In genomic region chr6:88759793-88760453, GRCm38 (mm10) we compare ENCODE assay signal across 7 mouse cellular contexts. TPM values are rescaled to one million over a fixed set of nuclear protein-coding genes. Genes with fewer than 3 reads are reported as not detected.
DNase-seq lines count a peak whose midpoint lies in the region; ATAC-seq and TF ChIP-seq lines count a peak whose summit lies in the region.

No protein-coding gene starts in this region.

- no peaks in the 10 kb centered on the region for H3K9me3 ChIP-seq in heart, embryonic 10.5 days
- no peaks in the 10 kb centered on the region for H3K9me3 ChIP-seq in kidney, postnatal 0 days (replicated peaks; ENCODE audit: low read length)
- H3K9me3 ChIP-seq in liver, embryonic 12.5 days (replicated peaks) = no peaks in the 10 kb centered on the region

- peaks cover 18% of the 10 kb centered on the region; the same call in 1 of the 2 replicates for H3K27me3 ChIP-seq in heart, embryonic 10.5 days (ENCODE audit: insufficient read depth, poor library complexity, severe bottlenecking)
- no peaks in the 10 kb centered on the region for H3K27me3 ChIP-seq in kidney, postnatal 0 days (ENCODE audit: insufficient read depth, low read length)
- H3K27me3 ChIP-seq in liver, embryonic 12.5 days (replicated peaks) = no peaks in the 10 kb centered on the region

- TF ChIP-seq POLR2A in embryonic fibroblast, embryonic 13.5 days (IDR thresholded peaks at IDR 0.05; ENCODE audit: low read depth, low read length) = no peak

- no peak overlapping the region for H3K9ac ChIP-seq in kidney, postnatal 0 days (ENCODE audit: low read depth, low read length)
- peak overlapping the region; percentile 71 for H3K9ac ChIP-seq in liver, embryonic 12.5 days

- peaks cover 30% of the 10 kb centered on the region for H3K4me1 ChIP-seq in embryonic fibroblast, embryonic 13.5 days (ENCODE audit: control insufficient read depth, insufficient read depth, low read length)
- H3K4me1 ChIP-seq in heart, embryonic 10.5 days = peaks cover 59% of the 10 kb centered on the region
- H3K4me1 ChIP-seq in kidney, postnatal 0 days (replicated peaks; ENCODE audit: insufficient read depth, low read length) = peaks cover 9% of the 10 kb centered on the region; the same call in 1 of the 2 replicates
- peaks cover 97% of the 10 kb centered on the region for H3K4me1 ChIP-seq in liver, embryonic 12.5 days

- no peaks in the 10 kb centered on the region for H3K36me3 ChIP-seq in heart, embryonic 10.5 days
- H3K36me3 ChIP-seq in kidney, postnatal 0 days (ENCODE audit: insufficient read depth, low read length) = no peaks in the 10 kb centered on the region
- H3K36me3 ChIP-seq in liver, embryonic 12.5 days = peaks cover 18% of the 10 kb centered on the region

- no peak for TF ChIP-seq CTCF in embryonic fibroblast, embryonic 13.5 days (IDR thresholded peaks at IDR 0.05; ENCODE audit: borderline replicate concordance, insufficient read depth, low read length)
- no peak for TF ChIP-seq CTCF in kidney, postnatal 0 days (IDR thresholded peaks at IDR 0.05; ENCODE audit: low read depth)

- H3K4me3 ChIP-seq in embryonic fibroblast, embryonic 13.5 days (ENCODE audit: insufficient read depth, low read length) = no peak overlapping the region
- H3K4me3 ChIP-seq in heart, embryonic 10.5 days = no peak overlapping the region
- H3K4me3 ChIP-seq in kidney, postnatal 0 days (replicated peaks; ENCODE audit: low read depth, low read length) = no peak overlapping the region
- peak overlapping the region; percentile 31 for H3K4me3 ChIP-seq in liver, embryonic 12.5 days

- WGBS in heart, embryonic 10.5 days = 50% methylated on average over 17 of the region's 17 CpGs
- WGBS in kidney, postnatal 0 days = 51% methylated on average over 17 of the region's 17 CpGs
- WGBS in liver, embryonic 12.5 days (ENCODE audit: insufficient replicate concordance) = 43% methylated on average over 17 of the region's 17 CpGs

- peak overlapping the region; percentile 12; the same call in 1 of the 2 replicates for H3K27ac ChIP-seq in embryonic fibroblast, embryonic 13.5 days (ENCODE audit: insufficient read depth, low read length)
- peak overlapping the region; percentile 24; the same call in 1 of the 2 replicates for H3K27ac ChIP-seq in heart, embryonic 10.5 days
- peak overlapping the region; percentile 47; the same call in 1 of the 2 replicates for H3K27ac ChIP-seq in kidney, postnatal 0 days
- peak overlapping the region; percentile 95 for H3K27ac ChIP-seq in liver, embryonic 12.5 days

- no peak overlapping the region for H3K4me2 ChIP-seq in kidney, postnatal 0 days (ENCODE audit: low read length)
- peak overlapping the region; percentile 72 for H3K4me2 ChIP-seq in liver, embryonic 12.5 days

- ATAC-seq in kidney, postnatal 0 days (replicated peaks; ENCODE audit: low FRiP score, low read depth) = no peak
- ATAC-seq in liver, embryonic 12.5 days = peak; percentile 86

- peak; percentile 73 for DNase-seq in c-Kit-negative CD71-positive TER-119-positive erythroid progenitor cells, embryonic 14.5 days (ENCODE audit: low read depth, low spot score)
- DNase-seq in heart, embryonic 10.5 days (ENCODE audit: low spot score) = no peak
- no peak for DNase-seq in kidney, postnatal 0 days (ENCODE audit: low spot score)
- DNase-seq in ovary, adult 18-20 months (ENCODE audit: low spot score) = peak; percentile 64
- DNase-seq in urinary bladder, postnatal 10 days (ENCODE audit: low spot score) = peak; percentile 59

RNA-seq across cellular contexts. Expression of gene Mgll, which starts 35.7 kb away (rescaled TPM):
- 16.0 and 19.9 TPM in 2 replicates for polyA plus RNA-seq in embryonic fibroblast, embryonic 13.5 days (2011; ENCODE audit: insufficient read length, low read depth, missing spikeins)
- polyA plus RNA-seq in heart, embryonic 10.5 days (2016; fragmentation: Nextera tagmentation; extraction: Ambion mirVana) = 5.4 and 6.4 TPM in 2 replicates
- polyA plus RNA-seq in kidney, postnatal 0 days (2015; fragmentation: Nextera tagmentation; extraction: Ambion mirVana) = 43.6 and 51.4 TPM in 2 replicates
- polyA plus RNA-seq in liver, embryonic 12.5 days (2016; fragmentation: Nextera tagmentation; extraction: Ambion mirVana) = 46.4 and 47.7 TPM in 2 replicates

Comparison
In these comparisons a context has a peak if more than half of its experiments do, and no peak if none do; other contexts are left out.
1. DNase-seq: peak in c-Kit-negative CD71-positive TER-119-positive erythroid progenitor cells, embryonic 14.5 days (single experiment), ovary, adult 18-20 months (single experiment) and urinary bladder, postnatal 10 days (single experiment); none in heart, embryonic 10.5 days (single experiment) and kidney, postnatal 0 days (single experiment).
2. H3K27ac ChIP-seq: peak in every context shown above with its lines; median percentile 95 in liver, embryonic 12.5 days; 47 in kidney, postnatal 0 days; 24 in heart, embryonic 10.5 days; 12 in embryonic fibroblast, embryonic 13.5 days.